Mouse (Mus musculus): Measurements from ENCODE around the gene Ccni.

- TF ChIP-seq CTCF (conservative IDR thresholded peaks at IDR 0.05 in 1 of 2, IDR thresholded peaks at IDR 0.05 in 1 of 2; ENCODE audit: low read depth in 2 of 2, low read length in 2 of 2) (no peak), USF1 (IDR thresholded peaks at IDR 0.05; ENCODE audit: low read depth, low read length) (no peak), ZNF384 (IDR thresholded peaks at IDR 0.05; ENCODE audit: low read depth, low read length) (no peak), SIN3A (IDR thresholded peaks at IDR 0.05; ENCODE audit: low read length) (no peak), ZC3H11A (IDR thresholded peaks at IDR 0.05; ENCODE audit: low read depth, low read length) (no peak), EP300 (IDR thresholded peaks at IDR 0.05; ENCODE audit: low read length) (no peak), ELF1 (IDR thresholded peaks at IDR 0.05; ENCODE audit: low read depth, low read length) (no peak), POLR2A (IDR thresholded peaks at IDR 0.05; ENCODE audit: low read depth, low read length) (no peak)
These were observed 33.6 kb upstream of the Ccni start for GRCm38 (mm10) chr5:93239590-93240544.

All from CH12.LX (cell line).